Mouse (Mus musculus): ENCODE measurements at regions not wholly inside any gene's neighbourhood (a gene's known extent, or its start where the extent isn't known, plus 50 kb on each side); places are given as distances from the start of the nearest gene placed in this dataset.

DNA sequence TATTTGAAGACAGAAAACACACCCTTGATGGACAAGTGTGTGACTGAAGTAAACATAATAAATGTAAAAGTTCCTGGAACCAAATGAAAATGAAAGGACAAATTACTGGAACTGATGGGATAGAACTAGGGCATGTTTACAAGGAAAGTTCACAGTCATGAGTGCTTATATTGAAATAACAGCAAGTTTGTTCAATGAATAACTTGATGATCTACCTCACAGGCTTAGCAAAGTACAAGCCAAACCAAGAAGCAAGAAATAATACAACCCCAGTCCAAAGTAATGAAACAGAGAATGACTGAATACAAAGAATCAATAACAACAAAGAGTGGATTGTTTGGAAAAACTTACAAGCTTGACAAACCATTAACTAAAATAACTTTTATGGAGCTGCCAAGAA lies 56.2 kb downstream of the Gm379 start:
- no peak for DNase-seq (ENCODE audit: low read depth, low spot score)

DNA sequence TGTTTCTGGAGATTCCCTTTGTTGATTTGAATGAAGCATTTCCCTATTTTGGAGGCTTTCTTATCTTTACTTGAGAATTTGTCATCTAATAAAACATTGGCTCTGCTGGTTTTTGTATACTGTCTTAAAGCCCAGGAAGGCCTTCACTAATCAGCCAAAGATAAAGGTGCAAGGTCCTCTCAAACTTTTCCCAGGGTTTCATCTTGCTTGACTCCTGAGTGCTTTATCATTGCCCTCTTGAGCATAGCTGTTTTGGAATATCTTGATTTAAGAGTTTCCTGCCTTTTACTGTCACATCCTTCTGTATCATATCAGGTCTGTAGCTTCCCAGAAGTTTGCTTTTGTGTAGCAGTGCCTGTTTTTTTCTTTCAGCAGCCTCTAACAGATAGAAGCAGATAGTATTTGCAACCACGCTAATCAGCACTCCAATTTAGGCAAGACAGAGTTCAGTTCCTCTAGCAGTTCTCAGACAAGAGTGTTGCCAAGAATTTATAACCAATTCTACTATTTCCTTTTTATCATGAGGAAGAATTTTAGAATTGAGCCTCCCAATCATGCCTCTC lies 64.7 kb downstream of the Gm379 start:
- no peak for DNase-seq (ENCODE audit: low read depth, low spot score)

GRCm38 (mm10) chrX:108561977-108562376 lies 102.7 kb downstream of the Gm379 start:
- no peak for DNase-seq (ENCODE audit: low read depth, low spot score)

DNA sequence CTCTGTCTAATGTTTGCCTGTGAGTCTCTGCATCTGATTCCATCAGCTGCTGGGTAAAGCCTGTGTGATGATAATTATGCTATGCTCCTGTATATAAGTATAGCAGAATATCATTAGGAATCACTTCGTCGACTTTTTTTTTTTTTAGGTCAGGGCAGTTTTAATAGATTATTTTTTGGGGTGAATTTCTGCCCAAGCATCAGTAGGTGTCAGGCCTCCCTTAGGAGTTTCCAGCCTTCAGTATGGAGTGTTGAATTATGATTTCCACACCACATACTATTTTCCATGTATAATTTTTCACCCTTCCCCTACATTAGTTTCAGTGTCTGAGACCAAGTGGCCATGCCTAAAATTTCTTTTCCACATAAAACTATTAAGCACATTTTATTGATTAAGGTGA lies 121.5 kb downstream of the Gm379 start:
- DNase-seq (ENCODE audit: low read depth, low spot score), result no peak

GRCm38 (mm10) chrX:108541410-108541809 lies 123.3 kb downstream of the Gm379 start:
- no peak for DNase-seq (ENCODE audit: low read depth, low spot score)

GRCm38 (mm10) chrX:108536995-108537394 lies 127.7 kb downstream of the Gm379 start:
- DNase-seq (ENCODE audit: low read depth, low spot score), result peak; percentile 46
